Mouse (Mus musculus) lung, postnatal 10 days (tissue): ENCODE results near the gene Olfr171.
"Not testable (repeated sequence)": the region's sequence is repeated elsewhere in the genome, so short reads cannot be mapped to it uniquely, and the experiment has no call there.

Experiments used
- DNase-seq: peaks from one replicate; pipeline ENCODE4 v3.0.0; 2021

Gene Olfr171

GRCm38 (mm10) chr16:19629816-19630215, at the start of gene Olfr171:
Gene Olfr171, minus strand, starts transcription at chr16:19629916.
- no peak for DNase-seq

GRCm38 (mm10) chr16:19670768-19671357, 41.1 kb upstream of the Olfr171 start:
- DNase-seq: no peak

GRCm38 (mm10) chr16:19666312-19666711, 36.6 kb upstream of the Olfr171 start:
- DNase-seq: no peak

GRCm38 (mm10) chr16:19611782-19612181, 17.9 kb downstream of the Olfr171 start, which contains the start of gene Olfr170:
Gene Olfr170, minus strand, starts transcription at chr16:19611882.
- DNase-seq: not testable (repeated sequence)

GRCm38 (mm10) chr16:19603166-19603565, 26.6 kb downstream of the Olfr171 start:
- no peak for DNase-seq
